Mouse (Mus musculus) cerebellum, adult 9-11 months (tissue): ENCODE data around the gene Pigm.

Source experiments
- DNase-seq: peaks from one replicate; pipeline ENCODE4 v3.0.0; 2022

The Pigm gene

DNA sequence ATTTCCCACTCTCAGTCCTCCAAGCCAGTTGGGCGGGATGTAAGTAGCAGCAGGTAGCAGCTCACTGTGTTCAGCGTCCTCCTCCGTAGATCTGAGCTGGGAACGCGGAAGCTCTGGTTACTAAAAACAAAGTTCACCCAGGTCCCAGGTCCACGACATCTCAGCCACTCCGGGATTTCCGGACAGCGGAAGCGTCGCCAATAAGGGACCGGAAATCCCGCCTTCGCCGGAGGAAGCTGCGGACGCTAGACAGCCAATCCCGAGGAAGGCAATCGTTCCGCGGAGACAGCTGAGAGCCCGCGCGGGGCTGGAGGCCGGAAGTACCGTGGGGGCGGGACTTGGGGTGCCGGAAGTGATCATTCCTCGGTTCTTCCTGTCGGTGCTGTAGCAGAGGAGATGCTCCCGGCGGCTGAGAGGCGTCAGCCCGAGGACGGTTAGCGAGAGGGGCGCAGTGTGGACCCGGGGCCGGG lies at the start of gene Pigm:
Gene Pigm, plus strand, starts transcription at position 349 of the 470 bp plus-strand sequence.
- peak; percentile 99 for DNase-seq

DNA sequence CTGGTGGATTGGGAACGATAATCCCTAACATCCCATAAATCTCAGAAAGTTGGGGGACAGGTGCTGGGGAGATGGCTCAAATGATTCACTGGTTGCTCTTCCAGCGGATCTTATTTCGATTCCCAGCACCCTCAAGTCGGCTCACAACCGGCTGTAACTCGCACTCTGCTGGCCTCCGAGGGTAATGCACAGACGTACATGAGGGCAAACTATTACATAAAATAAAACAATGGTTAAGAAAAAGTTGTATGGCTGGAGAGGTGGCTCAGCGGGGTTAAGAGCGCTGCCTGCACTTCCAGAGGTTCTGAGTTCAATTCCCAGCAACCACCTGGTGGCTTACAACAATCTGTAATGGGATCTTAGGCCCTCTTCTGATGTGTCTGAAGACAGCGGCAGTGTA lies 49.7 kb upstream of the Pigm start:
- no peak for DNase-seq

- DNase-seq, result peak; percentile 71
These were observed 48.9 kb upstream of the Pigm start for GRCm38 (mm10) chr1:172327206-172328001.

- DNase-seq, result peak; percentile 72
These were observed 48.3 kb upstream of the Pigm start for GRCm38 (mm10) chr1:172328041-172328440.

DNA sequence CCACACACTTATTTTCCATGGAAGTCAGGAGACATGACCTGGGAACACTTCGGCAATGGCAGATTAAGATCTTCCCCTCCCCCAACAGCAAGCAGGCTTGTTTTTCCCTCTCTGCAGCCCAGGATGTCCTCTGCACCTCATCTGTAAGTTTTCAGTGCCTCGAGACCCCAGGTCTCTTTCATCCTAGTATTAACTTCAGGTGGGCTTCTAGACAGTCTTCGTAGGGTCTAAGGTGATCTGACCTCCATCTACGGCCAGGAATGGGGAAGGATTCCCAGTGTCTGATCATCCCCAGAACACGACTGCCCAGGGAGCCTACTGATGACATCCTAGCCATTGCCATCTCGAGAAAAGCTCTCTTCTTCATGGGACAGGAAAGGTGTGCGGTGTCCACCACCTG lies 47.9 kb upstream of the Pigm start:
- peak; percentile 67 for DNase-seq

DNA sequence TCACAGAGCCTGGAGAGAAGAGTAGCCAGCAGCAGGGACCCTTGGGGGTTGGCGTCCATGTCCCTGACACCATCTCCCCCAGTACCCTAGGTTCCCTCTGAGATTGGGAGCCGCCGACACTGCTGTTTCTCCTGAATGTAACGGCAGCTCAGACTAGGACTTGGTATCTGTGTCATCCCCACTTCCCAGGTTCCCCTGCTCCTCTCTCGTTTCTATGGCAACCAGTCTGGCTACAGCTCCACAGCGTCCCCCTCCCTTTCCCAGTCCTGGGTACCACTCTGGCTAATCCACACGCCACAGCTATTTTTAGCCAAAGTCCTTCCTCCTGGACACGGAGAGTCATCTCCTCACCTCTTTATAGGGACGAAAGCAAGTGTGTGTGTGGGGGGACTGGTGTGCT lies 47.2 kb upstream of the Pigm start, which contains the start of gene Kcnj9:
Gene Kcnj9, minus strand, starts transcription at position 188 of the 400 bp plus-strand sequence.
- DNase-seq, result peak; percentile 98

GRCm38 (mm10) chr1:172329616-172330015 lies 46.7 kb upstream of the Pigm start:
- no peak for DNase-seq

- DNase-seq, result peak; percentile 39
These were observed 44.9 kb upstream of the Pigm start for GRCm38 (mm10) chr1:172331422-172331947.

- no peak for DNase-seq
These were observed 43.4 kb upstream of the Pigm start for GRCm38 (mm10) chr1:172332925-172333324.

DNA sequence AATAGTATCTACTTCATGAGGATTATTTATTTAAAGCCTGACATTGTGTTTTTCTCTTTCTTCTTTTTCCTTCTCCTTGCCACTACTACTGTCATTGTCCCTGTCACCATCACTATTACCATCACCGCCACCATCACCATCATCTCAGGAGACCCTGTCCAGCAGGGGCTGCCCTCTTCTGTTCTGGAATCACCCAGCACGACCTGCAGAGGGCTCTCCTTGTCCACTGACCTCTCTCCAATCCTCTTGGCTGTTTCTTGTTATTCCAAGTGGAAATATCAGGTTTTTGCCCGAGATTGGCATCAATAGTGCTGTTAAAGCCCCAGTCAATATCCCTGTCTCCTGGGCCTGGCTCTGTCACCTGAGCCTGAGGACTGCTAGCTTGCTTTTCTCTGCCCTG lies 42.8 kb upstream of the Pigm start:
- DNase-seq, result peak; percentile 48

DNA sequence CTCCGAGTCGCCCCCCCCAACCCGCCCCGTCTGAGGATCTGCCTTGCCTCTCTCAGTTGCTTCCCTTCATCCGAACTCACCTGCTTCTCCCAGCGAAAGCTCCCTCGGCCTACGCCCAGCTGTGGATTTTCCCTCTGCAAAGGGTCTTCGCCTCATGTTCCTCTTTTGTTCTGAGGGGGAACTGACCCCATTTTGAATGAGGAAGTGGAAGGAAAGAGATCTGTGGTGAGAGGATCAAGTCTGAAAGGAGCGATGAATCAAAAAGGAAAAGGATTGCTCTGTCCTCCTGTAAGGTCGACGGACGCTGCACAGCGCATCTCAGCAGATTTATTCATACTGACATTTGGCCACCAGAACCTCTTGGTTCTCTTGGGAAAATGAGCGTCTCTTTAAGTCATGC lies 40.5 kb upstream of the Pigm start:
- peak; percentile 12 for DNase-seq

DNA sequence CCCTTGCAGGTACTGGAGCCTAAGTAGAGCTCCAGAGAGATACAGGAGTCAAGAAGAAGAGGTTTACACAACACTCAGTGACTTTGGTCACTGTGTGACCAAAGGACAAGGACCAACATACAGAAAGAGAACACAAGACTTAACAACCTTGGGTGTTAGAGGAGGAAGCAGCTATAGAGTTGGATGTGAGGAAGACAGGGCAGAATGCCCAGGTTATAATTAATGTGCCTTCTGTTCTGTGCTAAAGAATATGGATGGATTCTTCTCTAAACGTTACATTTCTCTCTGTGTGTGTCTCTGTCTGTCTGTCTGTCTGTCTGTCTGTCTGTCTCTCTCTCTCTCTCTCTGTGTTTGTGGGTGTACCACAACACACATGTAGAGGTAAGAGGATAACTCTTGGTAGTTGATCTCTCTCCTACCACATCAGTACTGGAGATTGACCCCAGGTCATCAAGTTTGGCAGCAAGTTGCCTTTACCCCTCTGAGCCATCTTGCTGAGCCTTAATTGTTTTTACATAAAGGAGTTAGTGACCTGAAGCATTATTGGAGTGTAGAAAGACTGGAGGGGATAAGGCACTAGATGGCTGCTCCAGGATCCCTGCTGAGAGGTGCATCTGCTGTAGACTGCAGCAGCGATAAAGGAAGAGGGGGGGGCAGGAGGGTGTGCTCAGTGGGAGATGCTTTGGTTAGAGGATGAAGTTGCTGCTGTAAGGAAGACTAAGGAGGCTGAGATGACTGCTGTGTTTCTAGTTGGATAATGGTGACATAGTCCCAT lies 38.7 kb upstream of the Pigm start:
- DNase-seq, result peak; percentile 83

DNA sequence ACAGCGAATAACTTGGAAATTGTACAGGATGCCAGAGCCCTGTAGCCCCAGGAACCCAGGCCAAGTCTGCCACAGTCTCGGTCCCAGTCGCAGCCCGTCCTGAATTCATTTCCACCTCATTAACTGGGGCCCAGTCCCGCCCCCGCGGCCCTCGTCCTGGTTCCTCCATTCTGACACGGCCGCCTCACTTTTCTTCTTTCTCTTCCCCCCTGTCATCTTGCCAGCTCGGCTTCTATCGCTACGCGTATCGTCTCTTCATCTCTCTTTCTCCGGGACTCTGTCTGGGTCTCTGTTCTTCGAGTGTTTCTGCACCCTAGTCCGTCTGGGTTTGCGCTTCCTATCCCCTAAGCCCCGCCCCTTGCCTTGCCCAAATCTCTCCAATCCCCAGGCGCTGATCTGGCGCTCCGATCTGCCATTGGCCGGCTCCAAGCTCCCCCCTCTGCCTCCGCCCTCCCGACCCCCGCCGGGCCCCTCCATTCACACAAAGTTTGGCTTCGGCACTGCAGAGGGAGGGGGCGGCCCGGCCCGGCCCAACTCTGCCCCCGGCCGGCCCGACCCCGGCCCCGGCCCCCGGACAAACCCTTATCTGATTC lies 35.5 kb upstream of the Pigm start, which contains the start of gene Kcnj10:
Gene Kcnj10, plus strand, starts transcription at position 482 of the 593 bp plus-strand sequence.
- peak; percentile 89 for DNase-seq

GRCm38 (mm10) chr1:172341386-172341785 lies 35.0 kb upstream of the Pigm start:
- peak; percentile 42 for DNase-seq

DNA sequence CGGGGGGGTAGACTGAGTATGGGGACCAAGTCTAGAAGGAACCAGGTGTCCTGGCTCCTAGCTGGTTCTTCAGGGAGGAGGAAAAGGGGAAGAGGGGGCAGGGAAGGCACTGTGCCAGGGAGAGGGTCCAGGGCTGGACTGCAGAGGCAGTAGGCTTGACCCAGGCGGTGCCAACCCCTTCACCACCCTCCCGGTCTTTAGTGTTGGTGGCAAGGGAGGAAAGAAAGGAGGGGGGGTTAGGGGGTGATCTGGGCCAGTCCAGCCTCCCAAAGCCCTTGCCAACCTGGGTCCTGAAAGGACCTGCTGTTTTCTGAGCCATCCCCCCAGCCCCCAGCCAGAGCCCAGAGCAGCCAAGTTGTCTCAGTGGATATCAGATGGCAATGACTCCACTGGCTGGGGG lies 33.6 kb upstream of the Pigm start:
- peak; percentile 74 for DNase-seq

- DNase-seq, result peak; percentile 51
These were observed 32.4 kb upstream of the Pigm start for GRCm38 (mm10) chr1:172343914-172344313.

DNA sequence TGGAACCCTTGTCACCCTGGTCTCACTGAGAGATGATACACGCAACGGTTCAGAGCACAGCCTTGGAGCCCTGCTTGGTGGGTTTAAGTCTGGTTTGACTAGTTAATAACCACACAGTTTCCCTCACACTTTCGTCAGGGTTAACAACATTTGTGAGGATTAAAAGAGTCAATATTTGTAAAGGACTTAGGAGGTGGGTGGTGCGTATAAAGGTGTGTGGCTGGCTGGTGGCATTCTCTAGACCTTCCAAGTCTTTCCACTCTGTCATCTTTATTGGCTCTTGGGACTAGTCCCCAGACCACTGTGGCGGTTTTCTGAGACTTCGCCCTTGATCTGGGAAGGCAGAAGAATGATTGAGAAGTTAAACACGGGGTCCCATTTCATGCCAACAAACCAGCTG lies 31.5 kb upstream of the Pigm start:
- DNase-seq, result no peak

- DNase-seq, result no peak
These were observed 29.6 kb upstream of the Pigm start for GRCm38 (mm10) chr1:172346707-172347106.

- DNase-seq, result no peak
These were observed 29.0 kb upstream of the Pigm start for GRCm38 (mm10) chr1:172347382-172347781.

DNA sequence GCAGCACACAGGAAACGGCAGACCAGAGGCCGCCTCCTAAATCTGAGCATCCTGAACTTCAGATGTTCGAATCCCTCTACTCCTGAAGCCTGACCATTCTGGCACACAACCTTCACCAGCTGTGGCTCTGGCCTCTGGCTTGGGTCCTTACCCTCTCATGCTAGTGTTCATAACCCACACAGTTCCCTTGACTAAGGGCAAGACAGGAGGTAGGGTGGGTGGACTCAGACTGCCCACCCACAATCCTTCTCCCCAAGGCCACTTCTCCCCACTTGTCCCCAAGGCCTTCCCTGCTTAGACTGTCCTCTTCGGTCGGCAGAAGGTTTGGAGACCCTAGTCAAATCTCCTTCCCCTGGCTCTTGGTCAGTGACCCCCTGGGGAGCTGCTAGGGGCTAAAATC lies 26.8 kb upstream of the Pigm start:
- no peak for DNase-seq

- DNase-seq, result peak; percentile 70
These were observed 26.2 kb upstream of the Pigm start for GRCm38 (mm10) chr1:172349916-172350812.

- no peak for DNase-seq
These were observed 24.3 kb upstream of the Pigm start for GRCm38 (mm10) chr1:172352001-172352400.
